Mouse (Mus musculus) left cerebral cortex, postnatal 4 days (tissue): ENCODE measurements at regions not wholly inside any gene's neighbourhood (a gene's known extent, or its start where the extent isn't known, plus 50 kb on each side); places are given as distances from the start of the nearest gene placed in this dataset.

Experiments used
- DNase-seq: peaks from one replicate; pipeline ENCODE4 v3.0.0-alpha.2; 2022
- intact Hi-C: fragments of 180-260 bp; cut with DNase I; formaldehyde crosslinking; loops from one replicate; pipeline ENCODE4 v1.15.1; 2025

DNA sequence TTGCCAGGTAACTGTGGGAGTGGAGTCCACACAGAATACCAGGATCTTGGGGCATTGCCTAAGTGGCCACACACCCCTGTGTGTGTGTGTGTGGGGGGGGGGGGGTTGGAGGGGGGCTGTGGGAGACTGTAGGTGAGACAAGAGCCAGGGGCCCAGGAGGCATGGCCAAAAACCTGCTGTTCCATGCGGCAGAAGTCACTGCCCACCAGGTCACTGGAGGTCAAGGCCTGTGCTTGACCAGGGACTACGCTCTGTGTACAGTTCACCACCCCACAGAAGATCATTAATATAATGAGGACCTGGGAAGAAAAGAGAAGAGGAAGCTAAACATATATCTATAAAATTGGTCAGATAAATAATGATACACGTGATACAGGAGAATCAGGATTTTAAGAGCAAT is 889.5 kb downstream of the Ankrd7 start:
- intact Hi-C loops, result no loop called here
- no peak for DNase-seq

- DNase-seq, result no peak
These were observed 899.3 kb downstream of the Ankrd7 start for GRCm38 (mm10) chr6:19765410-19765809.

More at GRCm38 (mm10) chr6:19765410-19765809, 899.3 kb downstream of the Ankrd7 start:
- intact Hi-C loops, result loop anchor here (5.0 kb wide), 1 partner anchor 1447 kb away; no protein-coding TSS in a partner anchor
